Mouse (Mus musculus) forebrain, embryonic 15.5 days (tissue): Measurements from ENCODE around the gene Fnbp1l. TPM values are rescaled to one million over a fixed set of nuclear protein-coding genes. Genes with fewer than 3 reads are reported as not detected.

Experiments
- ATAC-seq: fragments of 200-750 bp; cut with Nextera tagmentation; replicated peaks from 2 replicates; pipeline ENCODE4 v1.8.0; 2017; ENCODE audit warnings: mild to moderate bottlenecking, moderate TSS enrichment, moderate library complexity
- H3K27ac ChIP-seq: fragments of 300-500 bp; sonication (generic); replicated peaks from 2 replicates; pipeline ENCODE4 v1.5.1; 2015; ENCODE audit warnings: mild to moderate bottlenecking, inconsistent platforms
- H3K27me3 ChIP-seq: fragments of 300-500 bp; sonication (generic); 2 replicates; pipeline ENCODE4 v1.6.1; 2015; ENCODE audit warnings: inconsistent platforms
- H3K36me3 ChIP-seq: fragments of 300-500 bp; sonication (generic); 2 replicates; pipeline ENCODE4 v1.6.1; 2015; ENCODE audit warnings: mild to moderate bottlenecking, inconsistent platforms
- H3K4me1 ChIP-seq: fragments of 300-500 bp; sonication (generic); 2 replicates; pipeline ENCODE4 v1.6.1; 2015; ENCODE audit warnings: inconsistent platforms
- H3K4me2 ChIP-seq: fragments of 300-500 bp; sonication (generic); replicated peaks from 2 replicates; pipeline ENCODE4 v1.6.1; 2015; ENCODE audit warnings: mild to moderate bottlenecking, inconsistent platforms
- H3K4me3 ChIP-seq: fragments of 300-500 bp; sonication (generic); 2 replicates; pipeline ENCODE4 v1.5.1; 2015; ENCODE audit warnings: mild to moderate bottlenecking, inconsistent platforms
- H3K9ac ChIP-seq: fragments of 300-500 bp; sonication (generic); replicated peaks from 2 replicates; pipeline ENCODE4 v1.6.1; 2015; ENCODE audit warnings: mild to moderate bottlenecking, inconsistent platforms
- H3K9me3 ChIP-seq: fragments of 300-500 bp; sonication (generic); 2 replicates; pipeline ENCODE4 v1.6.1; 2016; ENCODE audit warnings: inconsistent platforms
- WGBS: fragments of 180-500 bp; shearing (Covaris S2); methylation state at CpG from one replicate; pipeline ENCODE4 v1.1.7; 2015; ENCODE audit warnings: mixed read lengths; 5-methylcytosine and 5-hydroxymethylcytosine counted together
- polyA plus RNA-seq: library from polyadenylated mRNA; unstranded; fragments of >200 nt; fragmentation: Nextera tagmentation; extraction: Ambion mirVana; gene quantifications from 2 replicates; pipeline ENCODE4 v1.2.1, GENCODE M21; 2015

Fnbp1l gene
- polyA plus RNA-seq, 1 experiment from 2014 or later: 248 TPM

DNA sequence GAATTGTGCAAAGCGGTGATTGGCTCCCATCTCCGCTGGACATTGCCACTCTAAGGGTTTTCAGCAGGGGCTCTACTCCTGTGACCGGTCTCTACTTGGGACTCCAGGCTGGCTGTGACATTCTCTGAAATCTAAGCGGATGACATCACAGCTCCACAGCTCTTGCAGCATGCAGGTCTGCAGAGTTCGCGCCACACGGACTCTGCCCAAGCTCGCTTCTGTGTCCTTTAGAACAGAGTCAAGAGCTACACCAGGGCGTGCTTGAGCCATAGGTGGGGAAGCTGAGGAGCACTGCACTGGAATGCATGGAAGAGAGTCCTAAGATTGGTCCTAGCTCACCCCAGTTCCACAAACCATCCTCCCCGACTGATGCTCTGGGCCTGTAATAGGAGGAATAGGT is 9.0 kb upstream of the Fnbp1l start:
- no peaks in the 10 kb centered on the region for H3K27me3 ChIP-seq
- H3K4me3 ChIP-seq: no peak overlapping the region
- H3K27ac ChIP-seq: no peak overlapping the region
- H3K9me3 ChIP-seq: no peaks in the 10 kb centered on the region
- H3K4me2 ChIP-seq: no peak overlapping the region
- WGBS: 95% methylated on average over 10 of the region's 10 CpGs
- no peaks in the 10 kb centered on the region for H3K36me3 ChIP-seq
- no peaks in the 10 kb centered on the region for H3K4me1 ChIP-seq
- no peak overlapping the region for H3K9ac ChIP-seq
- ATAC-seq: no peak

DNA sequence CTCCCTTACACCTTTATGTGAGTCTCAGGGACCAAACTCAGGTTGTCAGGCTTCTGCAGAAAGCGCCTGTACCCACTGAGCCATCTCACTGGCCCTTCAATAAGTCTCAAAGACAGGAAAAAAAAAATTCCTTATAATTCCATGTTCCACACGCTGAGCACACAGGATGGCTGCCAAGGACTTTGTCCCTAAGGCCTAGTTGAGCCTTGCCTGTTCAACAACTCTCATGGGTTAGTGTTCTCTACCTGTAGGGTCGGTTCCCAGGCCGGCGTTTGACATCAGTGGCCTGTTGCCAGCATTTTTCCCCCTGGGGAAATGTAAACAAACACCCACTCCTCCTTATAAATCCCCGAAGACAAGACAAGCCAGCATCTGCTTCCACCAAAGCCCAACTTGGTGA is 8.3 kb upstream of the Fnbp1l start:
- 93% methylated on average over 6 of the region's 6 CpGs for WGBS
- ATAC-seq: no peak

DNA sequence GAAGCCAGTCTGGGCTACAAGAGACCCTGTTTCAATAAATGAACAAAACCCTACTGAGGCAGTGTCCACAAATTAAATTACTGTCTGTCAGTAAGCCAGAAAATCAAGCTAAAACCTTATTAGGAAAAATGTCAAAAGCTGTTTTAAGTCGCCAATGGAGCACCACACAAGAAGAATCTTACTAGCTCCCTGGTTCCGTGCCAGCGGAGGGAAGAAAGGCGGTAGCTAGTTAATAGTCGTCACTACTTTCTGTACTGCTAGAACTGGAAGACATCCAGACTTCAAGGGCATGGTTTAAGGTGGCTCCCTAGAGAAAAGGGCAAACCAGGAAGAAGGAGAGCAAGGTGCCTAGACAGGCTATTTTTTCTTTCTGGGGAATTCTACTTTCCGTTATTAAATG is 5.1 kb upstream of the Fnbp1l start:
- Histone ChIP-seq H3K4me3 (no peak overlapping the region), H3K36me3 (no peaks in the 10 kb centered on the region), H3K4me1 (peaks cover 7% of the 10 kb centered on the region), H3K9me3 (no peaks in the 10 kb centered on the region), H3K9ac (no peak overlapping the region), H3K4me2 (no peak overlapping the region), H3K27ac (no peak overlapping the region), H3K27me3 (no peaks in the 10 kb centered on the region)
- 37% methylated on average over 6 of the region's 6 CpGs for WGBS
- ATAC-seq: no peak

More for the DNA sequence above, 8.3 kb upstream of the Fnbp1l start:
- Histone ChIP-seq H3K4me3 (no peak overlapping the region), H3K9me3 (no peaks in the 10 kb centered on the region), H3K9ac (no peak overlapping the region), H3K4me2 (no peak overlapping the region), H3K27me3 (no peaks in the 10 kb centered on the region), H3K36me3 (no peaks in the 10 kb centered on the region), H3K4me1 (no peaks in the 10 kb centered on the region), H3K27ac (no peak overlapping the region)

DNA sequence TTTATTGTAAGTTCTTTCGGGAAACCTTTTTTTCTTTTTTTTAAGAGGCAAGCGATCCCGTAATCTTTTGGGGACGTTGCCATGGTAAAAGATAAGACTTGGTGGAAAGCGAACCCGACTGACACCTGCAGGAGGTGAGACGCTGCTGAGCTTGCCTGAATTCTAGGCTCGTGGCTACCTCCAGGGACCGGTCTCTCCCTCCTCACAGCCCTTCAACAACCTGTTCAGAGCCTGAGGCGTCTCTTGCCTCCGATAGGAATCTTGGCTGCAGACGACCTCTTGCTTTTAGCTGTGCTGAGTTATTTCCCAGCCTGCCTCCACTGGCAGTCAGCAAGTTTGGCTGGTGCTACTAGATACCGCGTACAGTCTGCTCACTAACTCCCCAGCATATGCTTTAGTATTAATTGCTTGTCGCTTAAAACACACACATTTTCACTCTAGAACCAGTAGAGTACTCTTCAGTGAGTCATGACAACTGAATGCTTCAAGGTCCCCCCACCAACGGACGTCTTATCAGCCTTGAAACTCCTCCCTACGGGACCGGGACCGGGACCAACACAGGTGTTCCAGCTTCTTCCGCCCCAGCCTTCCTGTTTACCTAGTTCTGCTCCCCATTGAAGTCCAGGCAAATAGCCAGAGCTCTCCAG is 893 bp upstream of the Fnbp1l start:
- H3K9me3 ChIP-seq: no peaks in the 10 kb centered on the region
- ATAC-seq: peak; percentile 51
- H3K27me3 ChIP-seq: no peaks in the 10 kb centered on the region
- H3K4me2 ChIP-seq: peak overlapping the region; percentile 72
- H3K9ac ChIP-seq: peak overlapping the region; percentile 100
- peaks cover 30% of the 10 kb centered on the region for H3K4me1 ChIP-seq
- WGBS: under 1% methylated on average over 21 of the region's 21 CpGs
- no peaks in the 10 kb centered on the region for H3K36me3 ChIP-seq
- peak overlapping the region; percentile 100 for H3K27ac ChIP-seq
- H3K4me3 ChIP-seq: peak overlapping the region; percentile 94

DNA sequence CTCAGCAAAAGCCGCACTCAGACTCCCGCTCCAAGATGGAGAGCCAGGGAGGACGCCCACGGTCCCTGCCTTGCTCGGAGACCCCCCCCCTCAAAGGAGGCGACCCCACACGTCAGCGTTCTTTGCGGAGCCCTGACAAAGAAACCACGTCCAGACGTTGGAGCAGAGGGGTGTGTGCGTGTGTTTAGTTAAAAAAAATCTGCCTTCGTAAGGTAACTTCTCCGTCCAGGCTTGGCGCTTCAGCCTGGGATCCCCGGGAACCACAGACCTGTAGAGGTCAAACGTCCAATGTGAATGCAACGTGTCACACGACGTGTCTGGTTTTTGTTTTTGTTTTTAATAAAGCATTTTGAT is 393 bp upstream of the Fnbp1l start:
- Histone ChIP-seq H3K27me3 (no peaks in the 10 kb centered on the region), H3K4me1 (peaks cover 35% of the 10 kb centered on the region), H3K36me3 (no peaks in the 10 kb centered on the region), H3K9me3 (no peaks in the 10 kb centered on the region), H3K4me3 (peak overlapping the region; percentile 94), H3K4me2 (peak overlapping the region; percentile 72), H3K9ac (peak overlapping the region; percentile 100), H3K27ac (peak overlapping the region; percentile 100)
- peak; percentile 81 for ATAC-seq
- under 1% methylated on average over 20 of the region's 20 CpGs for WGBS

DNA sequence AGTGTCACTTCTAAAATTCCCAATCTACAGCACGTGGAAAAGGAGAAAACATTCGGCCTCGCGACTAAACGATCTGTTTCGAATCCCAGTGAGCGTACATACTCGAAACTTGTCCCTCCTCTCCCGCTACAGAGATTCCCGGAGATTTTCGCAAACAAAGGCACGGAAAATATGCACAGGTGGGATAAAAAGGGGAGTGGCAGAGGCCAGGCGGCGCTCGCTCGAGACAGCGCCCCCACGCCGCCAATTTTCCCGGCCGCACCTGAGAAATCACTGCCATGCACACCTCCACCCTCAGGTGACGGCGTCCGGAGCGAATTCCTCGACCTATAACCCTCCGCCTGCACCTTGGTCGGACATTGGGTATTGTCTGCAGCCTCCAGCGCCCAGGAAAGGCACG is 1.1 kb downstream of the Fnbp1l start:
- Histone ChIP-seq H3K36me3 (no peaks in the 10 kb centered on the region), H3K9ac (peak overlapping the region; percentile 100), H3K4me2 (peak overlapping the region; percentile 55), H3K4me3 (peak overlapping the region; percentile 94), H3K9me3 (no peaks in the 10 kb centered on the region), H3K27me3 (no peaks in the 10 kb centered on the region), H3K4me1 (peaks cover 46% of the 10 kb centered on the region), H3K27ac (peak overlapping the region; percentile 100)
- no peak for ATAC-seq
- under 1% methylated on average over 30 of the region's 30 CpGs for WGBS

DNA sequence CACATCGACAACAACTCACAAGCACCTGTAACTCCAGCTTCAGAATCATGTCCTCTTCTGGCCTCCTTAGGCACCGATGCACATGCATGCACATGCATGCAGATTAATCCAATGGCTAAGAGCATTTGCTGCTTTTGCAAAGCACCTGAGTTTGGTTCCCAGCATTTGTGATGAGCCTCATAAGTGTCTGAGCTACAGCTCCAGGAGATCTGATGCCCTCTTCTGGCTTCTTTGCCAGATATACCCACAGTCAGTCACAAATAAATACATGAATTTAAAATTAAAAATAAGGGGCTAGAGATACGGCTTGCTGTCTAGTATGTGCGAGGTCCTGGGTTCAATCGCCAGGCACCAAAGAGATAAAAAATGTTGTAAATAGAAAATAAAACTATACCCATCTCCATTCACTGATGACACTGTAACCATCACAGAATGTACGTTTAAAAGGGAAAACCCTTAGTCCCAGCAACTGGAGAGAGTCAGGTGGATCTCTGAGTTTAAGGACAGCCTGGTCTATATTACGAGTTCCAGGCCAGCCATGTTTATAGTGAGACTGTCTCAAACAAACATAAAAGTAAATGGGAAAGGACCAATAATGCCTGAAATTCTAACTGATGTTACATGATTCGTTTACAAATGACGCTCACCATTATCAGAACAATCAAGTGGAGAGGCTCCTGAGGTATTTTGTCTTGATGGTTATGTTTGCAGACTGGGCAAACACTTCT is 1.7 kb downstream of the Fnbp1l start:
- Histone ChIP-seq H3K27me3 (no peaks in the 10 kb centered on the region), H3K4me3 (peak overlapping the region; percentile 94), H3K27ac (peak overlapping the region; percentile 100), H3K36me3 (no peaks in the 10 kb centered on the region), H3K4me1 (peaks cover 52% of the 10 kb centered on the region), H3K9ac (peak overlapping the region; percentile 100), H3K4me2 (peak overlapping the region; percentile 55), H3K9me3 (no peaks in the 10 kb centered on the region)
- 36% methylated on average over 9 of the region's 9 CpGs for WGBS
- no peak for ATAC-seq

DNA sequence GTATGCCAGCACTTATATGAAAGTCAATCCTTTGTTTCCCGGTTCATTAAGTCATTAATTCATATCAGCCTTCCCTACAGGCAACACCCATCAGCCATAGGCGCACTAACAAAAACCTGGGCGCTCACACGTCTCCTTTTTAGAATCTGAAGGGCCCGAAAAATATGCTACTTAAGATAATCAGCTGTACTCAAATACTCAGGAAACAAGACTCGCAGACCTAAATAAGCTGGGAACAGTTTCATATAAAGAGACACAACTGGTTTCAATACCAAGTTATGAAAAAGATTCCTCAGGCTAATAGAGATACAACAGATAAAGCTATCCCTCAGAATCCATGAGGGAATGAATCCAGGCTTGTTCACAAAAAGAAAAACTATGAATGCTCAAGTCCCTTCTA is 7.0 kb downstream of the Fnbp1l start:
- H3K9ac ChIP-seq: no peak overlapping the region
- no peak overlapping the region for H3K27ac ChIP-seq
- H3K9me3 ChIP-seq: no peaks in the 10 kb centered on the region
- peaks cover 50% of the 10 kb centered on the region for H3K4me1 ChIP-seq
- no peaks in the 10 kb centered on the region for H3K27me3 ChIP-seq
- no peak overlapping the region for H3K4me2 ChIP-seq
- WGBS: 73% methylated on average over 6 of the region's 6 CpGs
- ATAC-seq: no peak
- no peaks in the 10 kb centered on the region for H3K36me3 ChIP-seq
- no peak overlapping the region for H3K4me3 ChIP-seq

DNA sequence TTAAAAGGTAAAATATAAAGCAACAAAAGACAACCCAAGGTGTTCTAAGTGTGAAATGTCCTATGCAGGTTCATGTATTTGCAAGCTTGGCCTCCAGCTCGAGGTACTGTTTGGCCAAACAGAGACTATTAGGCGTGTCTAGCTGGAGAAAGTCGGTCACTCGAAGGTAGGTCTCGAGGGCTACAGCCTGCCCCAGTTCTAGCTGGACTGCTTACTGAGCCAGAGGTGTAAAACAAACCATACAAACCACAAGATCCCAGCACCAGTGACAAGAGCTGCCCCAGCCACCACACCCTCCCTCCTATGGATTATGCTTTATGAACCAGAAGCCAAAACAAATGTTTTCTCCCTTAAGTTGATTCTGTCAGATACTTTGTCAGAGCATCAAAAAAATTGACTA is 7.8 kb downstream of the Fnbp1l start:
- 89% methylated on average over 5 of the region's 5 CpGs for WGBS
- Histone ChIP-seq H3K4me1 (peaks cover 44% of the 10 kb centered on the region), H3K4me2 (no peak overlapping the region), H3K9me3 (no peaks in the 10 kb centered on the region), H3K27me3 (no peaks in the 10 kb centered on the region), H3K27ac (no peak overlapping the region), H3K4me3 (no peak overlapping the region), H3K36me3 (no peaks in the 10 kb centered on the region), H3K9ac (no peak overlapping the region)
- no peak for ATAC-seq

DNA sequence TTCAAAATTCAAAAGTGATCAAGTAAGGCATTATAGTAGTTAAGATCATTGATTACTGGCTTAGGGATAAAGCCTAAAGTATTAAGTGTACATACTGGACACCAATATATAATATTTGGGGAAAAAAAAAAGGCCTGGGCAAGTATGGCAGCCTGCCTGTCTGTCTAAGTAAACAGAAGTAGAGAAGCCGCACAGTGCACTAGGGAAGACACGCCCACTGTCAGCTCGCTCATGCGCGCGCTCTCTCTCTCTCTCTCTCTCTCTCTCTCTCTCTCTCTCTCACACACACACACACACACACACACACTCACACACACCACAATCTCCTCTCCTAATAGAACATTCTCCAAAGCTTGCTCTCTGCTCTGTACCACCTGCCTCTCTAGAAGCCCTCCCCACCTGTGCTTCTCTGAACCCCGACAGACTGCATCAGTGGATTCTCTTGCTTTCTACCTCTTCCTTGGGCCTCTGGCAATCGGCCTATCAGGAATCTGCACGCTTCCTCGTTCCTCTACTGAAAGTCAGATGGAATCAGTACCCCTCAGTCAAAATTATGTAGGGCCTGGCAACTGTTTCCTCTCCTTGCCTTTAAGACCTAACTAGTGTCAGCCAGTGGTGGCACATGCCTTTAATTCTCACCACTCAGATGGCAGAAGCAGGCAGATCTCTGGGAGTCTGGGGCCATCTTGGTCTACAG is 13.3 kb downstream of the Fnbp1l start:
- ATAC-seq: no peak
- H3K9me3 ChIP-seq: no peaks in the 10 kb centered on the region
- H3K4me1 ChIP-seq: peaks cover 10% of the 10 kb centered on the region; the same call in 1 of the 2 replicates
- WGBS: 90% methylated on average over 10 of the region's 10 CpGs
- H3K27me3 ChIP-seq: no peaks in the 10 kb centered on the region
- H3K4me2 ChIP-seq: no peak overlapping the region
- no peak overlapping the region for H3K4me3 ChIP-seq
- no peaks in the 10 kb centered on the region for H3K36me3 ChIP-seq
- no peak overlapping the region for H3K27ac ChIP-seq
- no peak overlapping the region for H3K9ac ChIP-seq

DNA sequence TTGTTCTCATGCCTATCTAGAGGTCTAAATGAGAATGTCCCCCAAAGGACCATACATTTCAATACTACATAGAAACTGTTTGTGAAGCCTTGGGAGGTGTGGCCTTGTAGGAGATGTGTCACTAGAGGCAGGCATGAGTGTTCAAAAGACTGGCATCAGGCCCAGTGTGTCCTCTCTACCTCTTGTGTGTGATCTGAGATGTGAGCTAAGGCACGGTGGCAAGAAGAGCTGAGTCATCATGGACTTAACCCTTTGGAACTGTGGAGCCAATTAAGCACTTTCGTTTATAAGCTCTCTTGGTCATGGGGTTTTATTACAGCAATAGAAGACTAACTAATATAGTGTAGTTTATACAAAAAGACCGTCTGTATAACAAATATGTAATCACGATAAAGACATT is 16.3 kb downstream of the Fnbp1l start:
- WGBS: 77% methylated on average over 4 of the region's 4 CpGs
- Histone ChIP-seq H3K9me3 (no peaks in the 10 kb centered on the region), H3K36me3 (no peaks in the 10 kb centered on the region), H3K27ac (no peak overlapping the region), H3K4me1 (peaks cover 17% of the 10 kb centered on the region; the same call in 1 of the 2 replicates), H3K27me3 (no peaks in the 10 kb centered on the region), H3K4me2 (no peak overlapping the region), H3K4me3 (no peak overlapping the region), H3K9ac (no peak overlapping the region)
- ATAC-seq: no peak

DNA sequence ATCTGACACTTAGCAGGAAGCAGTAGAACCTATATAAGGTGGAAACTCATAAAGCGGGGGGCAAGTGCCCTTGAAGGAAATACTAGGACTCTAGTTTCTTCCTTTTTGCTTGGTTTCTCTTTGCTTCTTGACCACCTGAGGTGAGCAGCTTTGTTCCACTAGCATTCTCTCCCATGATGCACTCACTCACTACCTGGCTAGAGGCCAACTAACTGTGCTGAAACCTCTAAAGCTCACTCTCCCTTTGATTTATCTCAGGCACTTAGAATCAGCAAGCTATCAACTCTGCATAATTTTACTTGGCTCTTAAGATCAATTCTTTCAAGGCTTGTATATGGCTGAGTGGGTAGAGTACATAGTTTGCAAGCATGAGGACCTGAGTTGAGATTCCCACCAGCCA is 17.1 kb downstream of the Fnbp1l start:
- 82% methylated on average over 1 of the region's 1 CpGs for WGBS
- ATAC-seq: peak; percentile 18; the same call in 1 of the 2 replicates

More for the DNA sequence above, 17.1 kb downstream of the Fnbp1l start:
- H3K9me3 ChIP-seq: no peaks in the 10 kb centered on the region
- H3K4me3 ChIP-seq: no peak overlapping the region
- peaks cover 22% of the 10 kb centered on the region for H3K4me1 ChIP-seq
- H3K4me2 ChIP-seq: no peak overlapping the region
- no peaks in the 10 kb centered on the region for H3K36me3 ChIP-seq
- no peak overlapping the region for H3K27ac ChIP-seq
- H3K9ac ChIP-seq: no peak overlapping the region
- no peaks in the 10 kb centered on the region for H3K27me3 ChIP-seq
